Mouse (Mus musculus): ENCODE measurements at regions not wholly inside any gene's neighbourhood (a gene's known extent, or its start where the extent isn't known, plus 50 kb on each side); places are given as distances from the start of the nearest gene placed in this dataset.
"Not testable (repeated sequence)": the region's sequence is repeated elsewhere in the genome, so short reads cannot be mapped to it uniquely, and the experiment has no call there.

- intact Hi-C loops (cut with DNase I) = loop anchor here (5.0 kb wide), 1 partner anchor 68 kb away; no protein-coding TSS in a partner anchor
- no peak for DNase-seq (ENCODE audit: low spot score in 2 of 2)
These were observed 133.3 kb upstream of the Max start for GRCm38 (mm10) chr12:77094999-77095915.

- DNase-seq (ENCODE audit: low spot score in 2 of 2) = no peak
- intact Hi-C loops (cut with DNase I) = loop anchor here (5.0 kb wide), 1 partner anchor 67 kb away; no protein-coding TSS in a partner anchor
These were observed 132.2 kb upstream of the Max start for GRCm38 (mm10) chr12:77094168-77094567.

GRCm38 (mm10) chr12:77092741-77093140, 130.7 kb upstream of the Max start:
- intact Hi-C loops (cut with DNase I) = loop anchor here (5.0 kb wide), 1 partner anchor 65 kb away; no protein-coding TSS in a partner anchor
- DNase-seq (ENCODE audit: low spot score in 2 of 2) = peak; percentile 9 to 25

DNA sequence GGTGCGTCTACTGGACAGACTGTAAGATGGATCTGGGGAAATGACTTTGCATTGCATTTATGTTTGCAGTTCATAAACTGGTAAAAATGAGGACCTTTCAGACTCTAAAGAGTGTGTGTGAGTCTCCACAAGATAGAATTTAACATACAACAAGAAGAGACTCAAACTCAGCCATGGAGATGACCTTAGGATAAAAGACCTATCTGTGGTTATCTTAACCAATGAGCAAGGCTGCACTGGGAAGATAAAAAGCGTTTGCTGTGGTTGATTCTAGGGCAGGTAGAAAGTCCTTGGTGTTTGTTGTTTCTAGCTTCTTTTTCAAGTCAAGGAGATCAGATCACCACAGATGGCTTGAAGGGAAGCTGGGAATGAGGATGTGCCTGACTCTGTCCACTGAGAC, 130.1 kb upstream of the Max start:
- intact Hi-C loops (cut with DNase I) = loop anchor here (5.0 kb wide), 1 partner anchor 65 kb away; no protein-coding TSS in a partner anchor
- DNase-seq (ENCODE audit: low spot score in 2 of 2) = no peak

GRCm38 (mm10) chr12:77091700-77092099, 129.7 kb upstream of the Max start:
- DNase-seq (ENCODE audit: low spot score in 2 of 2) = no peak
- intact Hi-C loops (cut with DNase I) = loop anchor here (5.0 kb wide), 1 partner anchor 64 kb away; no protein-coding TSS in a partner anchor

DNA sequence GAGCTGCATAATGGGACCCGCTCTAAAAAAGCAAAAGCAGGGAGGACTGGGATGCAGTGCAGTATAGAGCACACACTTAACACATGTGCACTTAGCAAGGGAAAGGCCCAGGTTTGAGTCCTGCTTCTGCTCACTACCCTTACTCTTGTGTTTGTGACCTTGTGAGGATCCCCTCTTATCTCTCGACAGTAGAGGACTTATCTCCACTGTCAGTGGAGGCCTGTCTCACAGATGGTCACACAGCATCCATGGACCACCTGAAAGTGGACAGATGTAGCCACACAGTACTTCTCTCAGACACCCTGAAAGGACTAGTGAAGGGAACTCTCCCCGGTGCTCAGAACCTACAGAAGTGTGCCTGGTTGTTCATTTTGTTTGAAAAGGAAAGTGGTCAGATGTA, 128.5 kb upstream of the Max start:
- intact Hi-C loops (cut with DNase I) = loop anchor here (5.0 kb wide), 1 partner anchor 63 kb away; no protein-coding TSS in a partner anchor
- DNase-seq (ENCODE audit: low spot score in 2 of 2) = no peak

GRCm38 (mm10) chr12:77089624-77090278, 127.8 kb upstream of the Max start:
- peak in 1 of 2 experiments; percentile 71 for DNase-seq (ENCODE audit: low spot score in 2 of 2)
- intact Hi-C loops (cut with DNase I) = loop anchor here (5.0 kb wide), 1 partner anchor 62 kb away; no protein-coding TSS in a partner anchor

DNA sequence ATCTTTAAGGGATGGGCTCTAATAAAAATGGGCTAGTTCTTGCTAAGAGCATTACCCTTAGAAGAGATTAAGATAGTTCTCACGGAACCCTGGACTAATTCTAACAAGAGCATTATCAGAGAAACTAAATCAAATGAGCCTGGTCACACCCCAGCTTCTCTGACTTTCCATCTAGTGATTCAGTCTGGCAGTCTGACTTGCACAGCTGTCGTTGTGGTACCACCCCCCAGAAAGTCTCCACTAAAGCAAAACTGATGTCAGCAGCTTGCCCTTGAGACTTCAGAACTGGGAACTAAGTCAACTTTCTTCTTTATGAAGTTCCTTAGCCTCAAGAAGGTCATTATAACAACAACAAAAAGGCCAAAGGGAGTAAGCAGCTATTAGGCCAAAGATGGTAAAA, 126.5 kb upstream of the Max start:
- no peak for DNase-seq (ENCODE audit: low spot score in 2 of 2)
- intact Hi-C loops (cut with DNase I) = no loop called here

DNA sequence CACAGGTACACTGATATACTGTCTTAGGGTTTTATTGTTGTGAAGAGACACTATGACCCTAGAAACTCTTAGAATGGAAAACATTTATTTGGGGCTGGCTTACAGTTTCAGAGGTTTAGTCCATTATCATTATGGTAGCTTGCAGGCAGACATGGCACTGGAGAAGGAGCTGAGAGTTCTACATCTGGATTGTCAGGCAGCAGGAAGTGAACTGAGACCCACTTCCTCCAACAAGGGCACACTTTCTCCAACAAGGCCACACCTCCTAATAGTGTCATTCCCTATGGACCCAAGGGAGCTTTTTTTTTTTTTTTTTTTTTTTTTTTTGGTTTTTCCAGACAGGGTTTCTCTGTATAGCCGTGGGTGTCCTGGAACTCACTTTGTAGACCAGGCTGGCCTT, 124.9 kb upstream of the Max start:
- DNase-seq (ENCODE audit: low spot score in 2 of 2); intact Hi-C loops (cut with DNase I): not testable (repeated sequence)

GRCm38 (mm10) chr12:77085894-77086293, 123.9 kb upstream of the Max start:
- intact Hi-C loops (cut with DNase I) = no loop called here
- no peak for DNase-seq (ENCODE audit: low spot score in 2 of 2)

GRCm38 (mm10) chr12:77085244-77085643, 123.2 kb upstream of the Max start:
- intact Hi-C loops (cut with DNase I) = no loop called here
- DNase-seq (ENCODE audit: low spot score in 2 of 2) = no peak

DNA sequence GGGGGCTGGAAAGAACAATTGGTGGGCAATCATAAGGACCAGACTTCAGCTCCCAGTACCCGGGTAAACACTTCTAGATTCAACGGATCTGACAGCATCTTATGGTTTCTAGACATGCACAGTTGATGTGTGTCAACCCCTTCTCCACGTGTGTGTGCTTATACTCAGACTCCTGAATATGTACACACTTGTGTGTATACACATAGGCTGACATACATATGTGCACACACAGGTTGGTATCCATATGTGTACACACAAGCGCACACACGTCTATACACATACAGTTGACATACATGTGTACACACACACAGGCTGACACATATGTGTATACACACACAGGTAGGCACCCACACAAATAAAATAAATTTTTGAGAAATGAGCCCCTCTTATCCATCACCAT, 122.7 kb upstream of the Max start:
- no peak for DNase-seq (ENCODE audit: low spot score in 2 of 2)
- intact Hi-C loops (cut with DNase I) = no loop called here

DNA sequence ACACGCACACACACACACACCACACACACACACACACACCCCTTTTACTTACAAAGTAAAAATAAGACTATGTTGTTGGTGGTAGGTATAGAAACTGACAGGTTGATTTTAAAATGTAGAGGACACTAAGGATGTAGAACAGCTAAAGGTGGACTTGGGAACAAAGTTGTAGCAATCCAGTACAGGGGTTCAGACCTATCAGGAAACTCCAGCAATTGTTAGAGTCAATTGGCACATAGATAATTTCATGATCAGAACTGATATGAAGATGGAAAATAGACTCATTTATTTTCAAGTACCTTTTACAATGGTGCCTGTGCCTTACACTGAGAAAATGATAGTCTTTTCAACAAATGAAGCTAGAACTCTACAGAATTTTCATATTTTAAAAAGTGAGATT, 122.3 kb upstream of the Max start:
- intact Hi-C loops (cut with DNase I) = no loop called here
- DNase-seq (ENCODE audit: low spot score in 2 of 2) = no peak

DNA sequence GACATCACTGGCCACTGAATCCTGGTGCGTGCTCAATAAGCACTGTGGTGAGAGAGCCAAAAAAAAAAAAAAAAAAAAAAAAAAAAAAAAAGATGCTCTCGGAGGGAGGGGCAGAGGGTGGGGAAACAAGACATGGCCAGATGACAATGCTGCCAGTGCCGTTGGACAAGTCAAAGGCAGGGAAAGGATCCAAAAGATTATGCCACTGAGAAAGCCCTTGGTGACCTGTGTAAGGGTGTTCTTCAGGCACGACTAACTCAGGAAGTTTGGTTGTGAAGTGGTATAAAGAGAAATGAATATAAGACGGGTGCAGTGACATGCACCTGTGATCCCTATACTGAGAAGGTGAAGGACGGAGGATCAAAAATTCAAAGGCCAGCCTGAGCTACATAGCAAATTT, 121.8 kb upstream of the Max start:
- intact Hi-C loops (cut with DNase I) = no loop called here
- DNase-seq (ENCODE audit: low spot score in 2 of 2) = no peak

DNA sequence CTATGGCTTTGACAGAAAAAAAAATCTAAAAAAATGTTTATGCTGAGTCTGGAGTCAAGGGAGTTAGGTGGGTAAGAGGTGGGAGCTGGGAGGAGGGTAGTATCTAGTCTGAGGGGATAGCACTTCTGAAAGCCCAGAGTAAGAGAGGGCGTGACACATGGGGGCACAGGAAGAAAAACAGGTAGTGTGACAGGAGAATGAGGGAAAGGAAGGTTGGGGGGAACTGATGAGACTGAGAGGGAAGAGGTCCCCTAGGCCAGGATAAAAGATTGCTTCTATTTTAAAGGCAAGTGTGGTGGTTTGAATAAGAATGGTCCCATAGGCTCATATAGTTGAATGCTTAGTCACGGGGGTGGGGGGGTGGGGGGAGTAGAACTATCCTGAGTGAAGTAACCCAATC, 119.8 kb upstream of the Max start:
- intact Hi-C loops (cut with DNase I) = no loop called here
- DNase-seq (ENCODE audit: low spot score in 2 of 2) = no peak

- intact Hi-C loops (cut with DNase I) = no loop called here
- no peak for DNase-seq (ENCODE audit: low spot score in 2 of 2)
These were observed 117.5 kb upstream of the Max start for GRCm38 (mm10) chr12:77079481-77079880.

DNA sequence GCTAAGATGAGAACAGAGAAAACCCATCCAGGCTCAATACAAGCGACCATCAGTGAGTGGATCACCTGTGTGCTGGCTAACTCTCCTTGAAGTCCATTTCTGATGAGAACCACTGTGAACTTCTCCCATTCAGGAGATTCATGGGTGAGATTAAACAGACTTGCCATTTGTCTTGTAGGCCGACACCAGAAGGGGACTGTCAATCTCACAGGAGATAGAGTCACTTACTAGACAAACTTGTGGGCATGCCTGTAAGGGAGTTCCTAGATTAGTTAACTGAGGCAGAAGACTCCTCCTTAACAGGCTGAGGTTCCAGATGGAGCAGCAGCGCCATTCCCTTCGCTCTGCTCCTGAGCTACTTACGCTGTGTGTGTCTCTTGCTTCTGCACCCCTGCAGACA, 114.7 kb upstream of the Max start:
- no peak for DNase-seq (ENCODE audit: low spot score in 2 of 2)
- intact Hi-C loops (cut with DNase I) = no loop called here

GRCm38 (mm10) chr12:77074602-77075001, 112.6 kb upstream of the Max start:
- intact Hi-C loops (cut with DNase I) = no loop called here
- DNase-seq (ENCODE audit: low spot score in 2 of 2) = no peak

DNA sequence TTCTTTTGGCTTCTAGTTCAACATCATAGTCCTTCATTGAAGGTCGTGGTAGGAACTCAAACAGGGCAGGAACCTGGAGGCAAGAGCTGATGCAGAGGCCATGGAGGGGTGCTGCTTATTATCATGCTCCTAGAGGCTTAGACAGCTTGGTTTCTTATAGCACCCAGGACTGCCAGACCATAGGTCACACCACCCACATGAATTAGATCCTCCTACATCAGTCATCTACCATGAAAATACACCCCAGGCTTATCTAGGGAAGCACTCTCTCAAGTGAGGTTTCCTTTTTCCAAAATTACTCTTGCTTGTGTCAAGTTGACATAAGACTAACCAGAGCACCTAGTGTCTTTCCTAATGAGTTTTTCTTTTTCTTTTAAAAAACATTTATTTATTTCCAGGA, 109.7 kb upstream of the Max start:
- intact Hi-C loops (cut with DNase I) = no loop called here
- DNase-seq (ENCODE audit: low spot score in 2 of 2) = no peak

DNA sequence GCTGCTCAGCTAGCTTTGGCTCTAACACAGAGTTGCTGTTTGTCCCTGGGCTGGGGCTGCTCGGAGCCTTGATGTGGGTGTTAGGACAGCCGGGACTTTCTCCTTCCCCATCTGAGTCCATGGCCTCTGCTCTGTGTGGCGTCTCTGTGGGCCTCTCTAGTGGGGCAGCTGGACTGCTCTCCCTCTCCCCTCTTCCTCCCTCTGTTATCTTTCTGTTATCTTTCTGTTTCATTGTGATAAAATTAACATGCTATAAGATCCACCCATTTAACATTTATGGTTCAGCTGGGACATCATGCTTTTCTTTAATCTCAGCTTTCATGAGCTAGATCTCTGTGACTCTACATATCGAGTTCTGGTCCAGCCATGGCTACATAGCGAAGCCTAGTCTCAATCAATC, 105.9 kb upstream of the Max start:
- DNase-seq (ENCODE audit: low spot score in 2 of 2) = no peak
- intact Hi-C loops (cut with DNase I) = no loop called here

DNA sequence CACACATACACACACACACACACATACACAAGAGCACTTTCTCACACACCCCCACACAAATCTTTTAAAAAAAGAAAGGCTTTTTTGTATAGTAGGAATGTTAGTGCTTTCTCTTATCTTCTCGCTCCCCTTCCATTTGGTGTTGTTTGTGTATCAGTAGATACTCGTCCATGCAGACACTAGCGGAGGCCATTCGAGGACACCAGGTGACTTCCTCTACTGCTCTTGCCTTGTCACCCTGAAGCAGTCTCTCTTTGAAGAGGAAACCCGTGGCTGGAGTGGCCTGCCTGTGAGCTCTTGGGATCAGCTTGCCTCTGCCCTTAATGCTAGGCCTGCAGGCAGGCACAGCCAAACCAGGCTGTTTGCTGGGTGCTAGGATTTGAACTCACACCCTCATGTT, 105.1 kb upstream of the Max start:
- intact Hi-C loops (cut with DNase I) = no loop called here
- no peak for DNase-seq (ENCODE audit: low spot score in 2 of 2)
